Mouse (Mus musculus): ENCODE results near the gene Uqcr11. TPM values are rescaled to one million over a fixed set of nuclear protein-coding genes. Genes with fewer than 3 reads are reported as not detected.

Uqcr11 gene
- polyA plus RNA-seq, 1 experiment from 2014 or later, result 581 TPM

DNA sequence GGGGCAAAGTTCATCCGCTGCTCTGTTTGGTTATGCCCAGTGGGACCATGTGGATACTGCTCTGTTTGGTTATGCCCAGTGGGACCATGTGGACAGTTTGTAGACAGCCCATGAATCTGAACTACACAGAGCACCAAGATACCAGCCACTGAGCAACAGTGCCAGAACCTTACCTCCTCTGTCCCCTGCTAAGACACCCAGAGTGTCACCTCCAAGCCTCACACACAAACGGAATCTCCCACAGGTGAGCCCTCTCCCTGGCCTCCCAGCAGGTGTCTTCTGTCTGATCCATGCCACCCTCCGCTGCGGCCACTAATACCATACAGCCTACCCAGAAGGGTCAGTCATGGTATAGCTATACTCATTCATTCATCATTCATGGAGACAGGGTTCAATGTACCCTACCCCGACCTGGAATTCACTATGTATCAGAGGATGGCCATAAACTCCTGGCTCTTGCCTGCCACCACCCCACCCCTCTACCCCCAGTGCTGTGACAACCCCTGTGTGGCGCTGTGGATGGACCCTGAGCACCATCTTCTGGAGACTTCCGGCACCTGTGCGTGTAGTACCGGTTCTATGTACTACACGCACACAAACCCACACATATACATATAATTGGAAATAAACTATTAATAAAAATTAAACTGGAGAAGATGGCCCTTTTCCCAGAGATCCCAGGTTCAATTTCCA is 1.0 kb downstream of the Uqcr11 start:
- Histone ChIP-seq H3K9ac (peak overlapping the region; percentile 61), H3K4me2 (peak overlapping the region; percentile 82), H3K36me3 (replicated peaks) (peaks cover 29% of the 10 kb centered on the region), H3K27ac (no peak overlapping the region; the same call in 1 of the 2 replicates), H3K27me3 (replicated peaks) (no peaks in the 10 kb centered on the region), H3K4me1 (peaks cover 39% of the 10 kb centered on the region), H3K4me3 (peak overlapping the region; percentile 55), H3K9me3 (no peaks in the 10 kb centered on the region)
- WGBS, result 57% methylated on average over 10 of the region's 10 CpGs
- no peak for ATAC-seq (replicated peaks)

DNA sequence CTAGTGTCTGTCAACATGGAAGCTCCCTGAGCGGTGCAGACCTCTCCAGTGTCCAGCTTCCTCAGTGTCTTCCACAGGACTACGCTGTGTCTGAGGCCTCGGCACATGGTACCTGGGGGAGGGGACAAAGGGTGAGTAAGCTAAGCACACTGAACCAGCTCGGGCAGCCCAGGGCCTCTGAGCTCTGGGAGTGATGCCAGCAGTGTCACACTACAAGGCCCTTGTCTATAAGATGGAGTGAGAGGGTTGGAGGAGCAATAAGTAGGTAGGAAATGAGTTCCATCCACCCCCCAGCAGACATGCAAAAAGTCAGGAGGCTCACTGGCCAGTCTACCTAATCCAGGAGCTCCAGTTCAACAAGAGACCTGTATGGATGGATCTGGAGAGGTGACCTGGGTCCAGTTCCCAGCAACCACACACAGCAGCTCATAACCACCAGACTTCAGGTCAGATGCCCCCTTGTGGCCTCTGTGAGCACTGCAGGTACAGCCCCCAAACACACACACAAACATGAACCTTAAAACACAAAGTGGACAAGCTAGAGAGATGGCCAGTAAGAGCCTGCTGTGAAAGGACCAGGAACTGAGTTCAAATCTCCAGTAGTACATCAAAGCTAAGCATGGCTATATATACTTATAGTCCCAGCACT is 3.5 kb downstream of the Uqcr11 start:
- Histone ChIP-seq H3K27me3 (replicated peaks) (no peaks in the 10 kb centered on the region), H3K27ac (no peak overlapping the region), H3K9ac (no peak overlapping the region), H3K4me2 (no peak overlapping the region), H3K9me3 (no peaks in the 10 kb centered on the region), H3K4me1 (peaks cover 48% of the 10 kb centered on the region), H3K4me3 (no peak overlapping the region), H3K36me3 (replicated peaks) (peaks cover 19% of the 10 kb centered on the region)
- ATAC-seq (replicated peaks), result no peak
- WGBS, result 95% methylated on average over 4 of the region's 4 CpGs

DNA sequence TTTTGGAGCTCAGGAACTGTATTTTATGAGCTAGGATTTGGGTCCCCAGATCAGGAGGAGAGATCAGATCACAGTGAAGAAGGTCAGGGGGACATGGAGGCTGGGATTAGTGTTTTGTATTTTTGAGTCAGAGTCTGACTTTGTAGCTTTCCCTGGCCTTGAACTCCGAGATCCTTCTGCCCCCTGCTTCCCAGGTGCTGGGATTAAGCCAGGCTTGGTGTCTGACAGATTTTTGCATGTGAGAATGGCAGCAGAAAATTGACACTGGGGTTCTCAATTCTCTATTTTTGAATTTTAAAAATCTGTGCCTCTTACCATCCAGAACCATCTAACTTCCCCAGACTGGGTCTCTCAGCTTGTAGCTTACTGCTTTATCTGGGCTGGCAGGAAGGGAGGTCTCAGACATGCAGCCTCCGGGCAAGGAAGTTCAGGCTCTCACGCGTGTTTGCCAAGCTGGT is 5.9 kb downstream of the Uqcr11 start:
- Histone ChIP-seq H3K27me3 (replicated peaks) (no peaks in the 10 kb centered on the region), H3K27ac (peak overlapping the region; percentile 99; the same call in 1 of the 2 replicates), H3K4me1 (peaks cover 46% of the 10 kb centered on the region), H3K9ac (peak overlapping the region; percentile 53; the same call in 1 of the 2 replicates), H3K9me3 (no peaks in the 10 kb centered on the region), H3K4me2 (peak overlapping the region; percentile 83), H3K4me3 (no peak overlapping the region), H3K36me3 (replicated peaks) (peaks cover 20% of the 10 kb centered on the region)
- no peak for ATAC-seq (replicated peaks)
- 76% methylated on average over 4 of the region's 4 CpGs for WGBS

DNA sequence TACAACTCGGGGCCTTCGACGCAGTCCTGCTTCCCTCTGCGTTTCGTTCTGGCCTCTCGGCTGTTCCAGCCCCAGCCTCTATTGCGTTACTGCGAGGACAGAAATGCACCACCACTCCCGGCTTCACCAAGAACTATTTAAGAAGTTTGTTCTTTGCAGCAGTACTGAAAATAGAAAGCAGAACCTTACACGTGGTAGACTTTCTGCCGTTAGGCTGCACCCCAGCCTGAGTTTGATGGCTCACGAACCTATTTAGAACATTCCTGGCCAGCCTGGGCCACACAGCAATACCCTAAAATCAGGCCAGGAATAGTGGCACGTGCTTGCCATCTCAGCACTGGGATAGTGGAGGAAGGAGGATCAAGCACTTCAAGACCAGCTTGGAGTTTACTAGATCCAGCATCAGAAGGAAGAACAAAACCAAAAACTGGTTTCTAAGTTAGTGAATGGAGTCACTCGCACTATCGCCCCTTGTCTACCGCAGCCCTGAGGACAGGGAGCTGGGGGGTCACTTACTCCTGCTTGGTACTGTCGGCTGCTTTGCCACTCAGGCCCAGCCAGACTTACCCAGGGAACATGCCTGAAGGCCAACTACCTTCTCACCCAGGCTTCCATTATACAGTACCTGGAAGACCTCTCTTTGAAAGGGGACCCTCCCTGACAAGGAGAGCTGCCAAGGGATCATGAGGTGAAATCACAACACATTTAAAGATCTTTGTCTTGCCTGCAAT is 6.5 kb downstream of the Uqcr11 start:
- no peaks in the 10 kb centered on the region for H3K9me3 ChIP-seq
- WGBS, result 14% methylated on average over 17 of the region's 17 CpGs
- H3K4me1 ChIP-seq, result peaks cover 40% of the 10 kb centered on the region
- no peak for ATAC-seq (replicated peaks)
- H3K9ac ChIP-seq, result peak overlapping the region; percentile 53
- H3K27me3 ChIP-seq (replicated peaks), result no peaks in the 10 kb centered on the region
- H3K4me2 ChIP-seq, result peak overlapping the region; percentile 83
- H3K27ac ChIP-seq, result peak overlapping the region; percentile 99
- peaks cover 26% of the 10 kb centered on the region for H3K36me3 ChIP-seq (replicated peaks)
- peak overlapping the region; percentile 69 for H3K4me3 ChIP-seq

DNA sequence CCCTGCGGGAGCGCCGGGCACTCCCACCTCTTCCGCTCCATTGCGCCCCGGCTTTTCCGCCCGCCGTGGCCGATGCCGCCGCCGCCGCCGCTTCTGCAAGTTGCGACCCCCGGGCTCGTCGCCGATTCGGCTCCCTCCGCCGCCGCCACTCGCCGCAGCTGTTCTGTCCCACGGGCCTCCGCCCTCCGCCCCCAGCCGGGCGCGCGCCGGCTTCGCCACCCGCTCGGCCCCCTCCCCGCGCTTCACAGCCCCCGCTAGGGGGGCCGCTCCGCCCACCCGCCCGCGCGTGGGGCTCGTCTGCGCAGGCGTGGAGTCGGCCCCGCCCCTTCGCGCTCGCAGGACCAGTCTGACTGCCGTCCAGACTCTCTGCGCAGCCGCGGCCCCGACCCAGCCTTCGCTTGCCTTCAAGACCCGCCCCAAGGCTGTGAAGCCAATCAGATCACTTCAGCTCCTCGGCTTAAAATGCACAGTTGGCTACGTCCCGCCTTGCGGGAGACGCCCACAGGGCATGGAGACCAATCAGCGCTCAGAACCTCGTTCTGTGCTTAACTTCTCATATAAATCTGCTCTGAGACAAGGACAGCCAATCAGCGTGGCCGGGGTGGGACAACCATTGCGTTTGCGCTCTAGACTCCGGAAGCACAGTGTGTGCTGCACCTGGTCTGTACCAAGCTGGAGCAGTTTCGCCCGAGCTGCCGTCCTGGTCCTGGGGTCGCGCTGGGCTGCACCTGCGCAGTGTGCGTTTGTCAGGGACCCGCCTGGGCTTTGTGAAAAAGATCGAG is 7.2 kb downstream of the Uqcr11 start, which contains the start of gene Mbd3:
Gene Mbd3 (minus strand): TSS at position 360 of the 782 bp plus-strand sequence.
- Histone ChIP-seq H3K9me3 (no peaks in the 10 kb centered on the region), H3K4me3 (peak within 1 kb of the TSS; percentile 69), H3K9ac (peak within 1 kb of the TSS; percentile 93), H3K27me3 (replicated peaks) (no peaks in the 10 kb centered on the region), H3K27ac (peak within 1 kb of the TSS; percentile 99), H3K4me2 (peak within 1 kb of the TSS; percentile 83), H3K36me3 (replicated peaks) (peaks cover 31% of the 10 kb centered on the region), H3K4me1 (peaks cover 34% of the 10 kb centered on the region)
- WGBS, result under 1% methylated on average over 78 of the region's 82 CpGs
- ATAC-seq (replicated peaks), result peak; percentile 96

DNA sequence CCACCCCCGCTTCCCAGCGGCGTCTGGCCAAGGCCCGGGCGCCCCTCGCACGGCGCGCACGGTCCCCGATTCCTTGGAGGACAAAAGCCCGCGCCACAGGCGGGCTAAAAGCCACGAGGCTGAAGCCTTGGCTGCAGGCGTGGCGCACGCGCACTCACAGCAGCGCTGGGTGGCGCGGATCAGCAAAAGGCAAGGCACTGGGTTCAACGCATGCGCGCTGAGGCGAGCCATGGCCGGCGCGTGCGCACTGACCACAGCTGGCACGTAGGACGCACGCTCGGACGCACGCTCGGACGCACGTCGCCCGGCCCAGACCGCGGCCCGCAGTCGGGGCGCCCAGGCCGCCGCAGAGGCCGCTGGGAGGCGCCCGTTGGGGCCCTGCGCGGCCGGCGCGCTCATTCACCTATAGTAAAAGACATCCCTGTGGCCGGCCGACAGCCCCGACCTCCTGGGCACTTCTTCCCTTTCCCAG is 7.9 kb downstream of the Uqcr11 start:
- H3K9me3 ChIP-seq, result no peaks in the 10 kb centered on the region
- H3K9ac ChIP-seq, result peak overlapping the region; percentile 93
- peak; percentile 85 for ATAC-seq (replicated peaks)
- H3K4me2 ChIP-seq, result peak overlapping the region; percentile 83
- peak overlapping the region; percentile 69 for H3K4me3 ChIP-seq
- H3K27ac ChIP-seq, result peak overlapping the region; percentile 99
- under 1% methylated on average over 51 of the region's 59 CpGs for WGBS
- H3K36me3 ChIP-seq (replicated peaks), result peaks cover 35% of the 10 kb centered on the region
- H3K27me3 ChIP-seq (replicated peaks), result no peaks in the 10 kb centered on the region
- H3K4me1 ChIP-seq, result peaks cover 30% of the 10 kb centered on the region

DNA sequence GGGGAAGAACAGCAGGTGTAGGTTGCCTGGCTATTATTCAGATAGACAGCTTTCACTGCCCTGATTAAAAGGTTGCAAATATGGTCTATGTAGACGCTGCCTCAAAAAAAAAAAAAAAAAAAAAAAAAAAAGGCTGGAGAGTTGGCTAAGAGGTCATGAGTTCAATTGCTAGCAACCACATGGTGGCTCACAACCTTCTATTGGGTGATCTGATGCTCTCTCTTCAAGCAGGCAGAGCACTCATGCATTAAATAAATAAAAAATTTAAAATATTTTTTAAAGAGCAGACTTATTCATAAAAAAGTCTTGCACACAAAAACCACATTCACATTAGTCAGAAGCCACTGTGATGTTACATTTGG is 8.5 kb downstream of the Uqcr11 start:
- H3K27me3 ChIP-seq (replicated peaks), result no peaks in the 10 kb centered on the region
- H3K4me1 ChIP-seq, result peaks cover 30% of the 10 kb centered on the region
- H3K4me2 ChIP-seq, result peak overlapping the region; percentile 83
- H3K9ac ChIP-seq, result peak overlapping the region; percentile 74
- no peaks in the 10 kb centered on the region for H3K9me3 ChIP-seq
- H3K27ac ChIP-seq, result peak overlapping the region; percentile 99
- ATAC-seq (replicated peaks), result no peak
- 0% methylated on average over 1 of the region's 1 CpGs for WGBS
- H3K4me3 ChIP-seq, result peak overlapping the region; percentile 69
- peaks cover 35% of the 10 kb centered on the region for H3K36me3 ChIP-seq (replicated peaks)

DNA sequence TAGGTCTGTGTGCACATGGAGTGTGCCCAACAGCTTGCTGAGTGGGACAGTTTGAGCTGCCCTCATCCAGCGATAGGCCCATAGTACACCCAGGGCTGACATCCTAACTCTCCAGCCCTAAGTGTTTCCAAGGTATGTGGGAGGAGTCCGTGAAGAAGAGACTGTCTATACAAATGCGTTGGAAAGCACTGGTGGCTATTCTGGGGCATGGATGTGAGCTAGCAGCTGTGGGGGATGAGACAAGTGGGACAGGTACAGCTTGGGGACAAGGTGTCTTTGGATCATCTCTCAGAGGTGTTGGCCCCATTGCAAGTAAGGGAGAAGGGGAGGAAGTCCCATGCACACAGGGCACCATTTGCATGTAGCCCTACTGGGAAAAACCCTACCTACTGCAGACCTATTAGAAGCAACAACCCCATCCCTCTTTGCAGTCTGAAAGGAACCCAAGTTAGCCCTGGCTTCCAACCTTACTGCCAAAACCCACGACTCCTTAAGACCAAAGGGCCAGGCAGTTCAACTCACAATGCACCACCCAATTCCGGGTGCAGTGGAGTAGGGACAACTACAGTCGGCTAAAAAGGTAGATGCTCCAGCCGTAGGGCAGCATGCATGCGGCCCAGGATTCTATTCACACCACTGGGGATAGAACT is 9.0 kb downstream of the Uqcr11 start:
- H3K27me3 ChIP-seq (replicated peaks), result no peaks in the 10 kb centered on the region
- peak overlapping the region; percentile 83 for H3K4me2 ChIP-seq
- peaks cover 35% of the 10 kb centered on the region for H3K36me3 ChIP-seq (replicated peaks)
- H3K27ac ChIP-seq, result peak overlapping the region; percentile 99
- peak overlapping the region; percentile 74 for H3K9ac ChIP-seq
- peaks cover 30% of the 10 kb centered on the region for H3K4me1 ChIP-seq
- no peaks in the 10 kb centered on the region for H3K9me3 ChIP-seq
- WGBS, result 39% methylated on average over 8 of the region's 8 CpGs
- H3K4me3 ChIP-seq, result peak overlapping the region; percentile 69
- ATAC-seq (replicated peaks), result no peak

DNA sequence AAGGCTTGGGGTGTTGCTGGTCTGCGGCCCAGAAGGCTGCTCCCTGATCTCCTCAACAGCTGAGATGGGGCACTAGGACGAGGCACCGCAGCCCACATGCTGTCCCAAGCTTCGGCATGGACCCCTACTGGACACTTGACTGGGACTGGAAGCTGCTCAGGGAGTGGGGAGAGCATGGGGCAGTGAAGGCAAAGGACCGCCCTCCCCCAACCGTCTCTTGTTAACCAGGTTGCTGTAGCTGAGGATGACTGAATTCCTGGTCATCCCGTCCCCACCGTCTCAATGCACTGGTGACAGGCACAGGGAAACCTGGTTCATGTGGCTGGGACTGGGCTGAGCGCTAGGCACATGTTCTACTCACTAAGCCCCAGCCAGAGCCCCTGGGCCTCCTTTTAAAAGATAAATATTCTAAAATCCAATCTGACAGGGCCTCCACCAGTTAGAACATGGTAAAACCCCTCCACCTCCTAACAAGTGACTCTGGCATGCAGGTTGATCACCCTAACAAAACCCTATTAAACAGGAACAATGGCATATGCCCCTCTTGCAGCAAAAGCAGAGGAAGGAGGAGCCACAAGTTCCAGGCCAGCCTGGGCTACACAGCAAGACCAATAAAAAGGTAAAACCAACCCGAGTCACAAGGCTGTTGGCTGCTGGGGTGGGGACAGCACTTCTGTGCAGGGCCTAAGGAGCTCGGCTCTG is 9.7 kb downstream of the Uqcr11 start:
- H3K9ac ChIP-seq, result peak overlapping the region; percentile 74; the same call in 1 of the 2 replicates
- peak overlapping the region; percentile 99 for H3K27ac ChIP-seq
- peak overlapping the region; percentile 83 for H3K4me2 ChIP-seq
- peak overlapping the region; percentile 69 for H3K4me3 ChIP-seq
- peaks cover 30% of the 10 kb centered on the region for H3K4me1 ChIP-seq
- no peak for ATAC-seq (replicated peaks)
- peaks cover 37% of the 10 kb centered on the region for H3K36me3 ChIP-seq (replicated peaks)
- H3K9me3 ChIP-seq, result no peaks in the 10 kb centered on the region
- WGBS, result 91% methylated on average over 11 of the region's 11 CpGs
- no peaks in the 10 kb centered on the region for H3K27me3 ChIP-seq (replicated peaks)

DNA sequence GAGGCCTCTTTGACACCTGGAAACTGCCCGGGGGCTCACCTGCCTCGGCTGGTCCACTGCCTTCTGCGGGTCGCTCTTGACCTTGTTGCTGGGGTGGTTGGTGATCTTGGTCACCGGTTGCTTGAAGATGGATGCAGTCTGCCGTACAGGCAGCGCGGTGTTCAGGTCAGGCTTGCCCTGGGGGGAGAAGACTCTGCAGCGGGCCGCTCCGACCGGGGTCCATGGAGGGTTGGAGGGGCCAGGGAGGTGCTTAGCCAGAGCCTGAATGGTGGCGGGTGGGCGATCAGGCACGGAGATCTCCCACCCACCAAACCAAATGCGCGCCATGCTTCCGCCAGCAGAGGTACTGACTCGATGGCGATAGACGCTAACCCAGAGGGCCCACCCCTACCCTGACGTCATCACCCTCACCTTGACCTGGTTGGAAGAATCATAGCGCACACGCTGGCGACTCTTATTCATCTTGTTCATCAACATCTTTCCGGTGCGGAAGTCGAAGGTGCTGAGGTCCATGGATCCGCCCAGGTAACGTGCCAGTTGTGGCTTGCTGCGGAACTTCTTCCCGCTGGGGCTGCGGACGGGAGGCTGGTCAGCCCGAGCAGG is 11.5 kb downstream of the Uqcr11 start:
- no peak overlapping the region for H3K4me3 ChIP-seq
- ATAC-seq (replicated peaks), result no peak
- H3K9ac ChIP-seq, result no peak overlapping the region
- WGBS, result 96% methylated on average over 35 of the region's 35 CpGs
- H3K27ac ChIP-seq, result no peak overlapping the region
- H3K4me1 ChIP-seq, result peaks cover 18% of the 10 kb centered on the region
- no peaks in the 10 kb centered on the region for H3K9me3 ChIP-seq
- no peak overlapping the region for H3K4me2 ChIP-seq
- H3K27me3 ChIP-seq (replicated peaks), result no peaks in the 10 kb centered on the region
- peaks cover 40% of the 10 kb centered on the region for H3K36me3 ChIP-seq (replicated peaks)

Measured in midbrain, embryonic 15.5 days (tissue).